Mouse (Mus musculus) adrenal gland, postnatal 14 days (tissue): ENCODE data around the gene Gabrb2. TPM values are rescaled to one million over a fixed set of nuclear protein-coding genes. Genes with fewer than 3 reads are reported as not detected.

Source experiments
- DNase-seq: peaks from one replicate; pipeline ENCODE4 v3.0.0; 2021; ENCODE audit warnings: mixed read lengths
- long read RNA-seq, 2 experiments: library from polyadenylated mRNA; stranded (forward); transcript quantifications; one replicate each; pipeline ENCODE4 v2.0.0; 2021
- total RNA-seq: library from RNA; stranded (reverse); gene quantifications from 2 replicates; pipeline ENCODE4 v1.2.3, GENCODE M21; 2021

Gabrb2 gene
- total RNA-seq = 1.0 and 1.1 TPM in 2 replicates
- long read RNA-seq, experiment 1 = 0 reads
- long read RNA-seq, experiment 2 = 0 reads

DNA sequence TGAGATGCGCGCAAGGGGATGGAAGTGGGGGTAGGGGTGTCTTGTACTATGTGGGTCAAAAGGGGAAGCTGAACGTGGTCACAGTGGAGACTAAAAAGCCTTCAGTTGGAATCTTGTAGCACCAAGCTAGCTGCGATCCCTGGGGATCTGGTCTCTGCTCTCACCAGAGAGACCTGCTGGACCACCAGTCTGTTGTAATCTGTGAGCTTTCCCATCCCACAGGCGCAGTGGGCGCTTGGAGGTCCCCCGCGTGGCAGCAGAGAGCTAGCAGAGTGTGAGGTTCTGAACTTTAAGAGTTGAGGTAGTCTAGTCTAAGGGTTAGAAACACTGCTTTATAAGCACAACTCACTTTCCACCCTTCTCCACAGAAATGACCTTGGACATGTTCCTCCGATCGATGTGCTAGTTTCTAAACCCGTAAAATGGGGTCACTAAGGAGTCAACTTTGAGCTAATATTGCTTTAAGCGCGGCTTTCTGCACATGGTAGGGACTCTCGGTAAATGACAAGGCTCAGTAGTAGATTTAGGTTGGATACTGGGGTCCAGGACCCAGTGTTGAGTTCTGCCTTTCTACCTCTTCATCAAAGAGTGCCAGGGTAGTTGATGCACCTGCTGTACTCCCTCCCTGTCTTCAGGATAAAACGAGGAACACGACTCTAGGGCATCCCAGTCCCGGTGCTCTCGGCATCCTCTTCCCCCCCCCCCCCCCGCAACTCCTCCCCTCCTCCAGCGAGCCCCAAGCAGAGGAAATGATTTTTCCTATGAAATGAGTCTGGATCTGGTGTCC lies at the start of gene Gabrb2:
TSS of gene Gabrb2 (plus strand) at position 762 of the 787 bp plus-strand sequence.
- no peak for DNase-seq

DNA sequence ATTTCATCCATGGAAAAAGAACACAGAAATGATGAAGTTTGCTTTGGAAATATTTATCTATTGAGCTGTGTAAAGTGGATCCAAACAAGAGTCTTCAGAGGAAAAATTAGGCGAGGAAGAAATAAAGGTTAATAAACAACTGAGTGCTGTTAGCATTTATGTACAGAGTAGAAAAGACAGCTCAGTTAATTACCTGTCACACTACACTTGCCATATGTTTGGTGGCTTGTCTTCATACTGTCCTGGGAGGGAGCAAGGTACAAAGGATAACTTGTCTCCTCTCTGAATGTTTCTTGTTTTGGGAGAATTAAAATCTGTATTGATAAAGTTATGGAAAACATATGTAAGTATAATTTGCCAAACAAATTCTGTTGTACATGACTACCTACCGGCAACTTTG lies 40.6 kb upstream of the Gabrb2 start:
- no peak for DNase-seq

DNA sequence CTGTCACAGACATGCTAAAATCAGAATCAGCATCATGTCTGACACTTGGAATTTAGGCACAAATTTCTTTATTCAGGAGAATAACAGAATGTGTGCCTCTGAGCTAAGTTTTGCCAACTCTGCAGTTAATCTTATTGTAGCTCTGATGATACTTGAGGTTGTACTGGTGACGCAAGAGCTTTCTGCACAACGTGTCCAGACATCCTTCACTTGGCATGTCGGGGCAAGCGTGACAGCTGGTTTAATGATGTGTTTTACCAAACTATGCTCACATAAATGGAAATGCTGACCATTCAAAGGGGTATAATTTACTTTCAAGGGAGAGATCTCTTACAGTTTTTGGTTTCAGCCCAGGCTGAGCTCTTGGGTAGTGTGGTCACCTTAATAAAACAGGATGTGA lies 33.1 kb upstream of the Gabrb2 start:
- no peak for DNase-seq

- DNase-seq = no peak
These were observed 28.8 kb upstream of the Gabrb2 start for GRCm38 (mm10) chr11:42390682-42391290.

GRCm38 (mm10) chr11:42393451-42393850 lies 26.1 kb upstream of the Gabrb2 start:
- no peak for DNase-seq

DNA sequence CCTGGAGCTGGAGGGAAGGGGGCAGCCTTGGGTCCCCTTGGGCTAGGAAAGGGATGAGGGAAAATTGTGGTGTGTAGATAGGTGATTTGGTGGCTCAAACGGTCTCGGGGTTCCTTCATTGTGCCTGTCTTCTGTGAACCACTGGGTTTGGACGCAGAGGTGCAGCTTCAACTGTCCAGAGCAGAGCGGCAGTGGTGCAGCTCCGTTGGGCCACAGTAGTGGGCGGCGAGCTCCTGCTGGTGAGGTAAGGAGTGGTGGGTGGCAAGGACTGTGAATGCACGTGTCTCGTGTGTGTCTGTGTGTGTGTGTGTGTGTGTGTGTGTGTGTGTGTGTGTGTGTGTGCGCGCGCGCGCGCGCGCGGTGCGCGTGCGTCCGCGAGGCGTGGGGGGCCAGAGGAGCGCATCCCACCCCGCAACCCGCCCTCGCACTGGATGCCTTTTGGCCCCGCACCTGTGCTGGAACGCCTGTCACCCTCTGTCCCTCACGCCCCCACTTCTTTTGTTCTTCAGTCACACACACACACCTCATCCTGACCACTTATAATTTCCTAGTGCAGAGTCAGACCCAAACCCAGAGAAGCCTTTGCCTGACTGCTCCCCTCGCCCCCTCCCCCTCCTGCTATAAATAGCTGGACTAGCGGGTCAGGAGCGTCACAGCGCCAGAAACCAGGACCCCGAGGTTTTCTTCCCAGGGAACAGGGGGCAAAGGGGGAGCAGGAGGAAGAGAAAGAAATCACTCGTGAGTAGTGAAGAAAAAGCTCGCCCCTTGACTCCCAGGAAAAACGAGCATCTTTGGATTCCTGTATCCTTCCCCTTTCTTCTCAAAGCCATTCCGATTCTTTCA lies 455 bp downstream of the Gabrb2 start:
- peak; percentile 14 for DNase-seq

GRCm38 (mm10) chr11:42420634-42421470 lies 1.3 kb downstream of the Gabrb2 start:
- DNase-seq = peak; percentile 64

- DNase-seq = peak; percentile 73
These were observed 3.7 kb downstream of the Gabrb2 start for GRCm38 (mm10) chr11:42423231-42423630.

DNA sequence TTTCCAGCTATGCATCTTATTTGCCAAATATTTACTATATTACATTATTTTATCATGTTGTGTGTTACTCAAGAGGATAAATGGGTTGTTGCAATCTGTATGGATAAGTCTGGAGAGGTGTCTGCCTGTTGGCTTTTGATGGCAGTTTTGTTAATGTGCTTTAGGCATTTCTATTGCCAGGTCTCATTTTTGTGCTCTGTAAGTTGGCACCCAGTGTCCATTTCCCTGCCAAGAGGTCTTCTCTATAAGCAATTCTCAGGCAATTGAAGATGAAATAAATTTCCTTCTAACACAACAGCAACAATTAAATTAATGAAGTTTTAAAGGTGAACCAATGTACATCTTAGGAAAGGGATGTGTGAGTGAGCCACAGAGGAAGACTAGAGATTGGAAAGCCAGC lies 11.9 kb downstream of the Gabrb2 start:
- no peak for DNase-seq

GRCm38 (mm10) chr11:42438978-42439377 lies 19.4 kb downstream of the Gabrb2 start:
- no peak for DNase-seq

- no peak for DNase-seq
These were observed 24.1 kb downstream of the Gabrb2 start for GRCm38 (mm10) chr11:42443641-42444040.

DNA sequence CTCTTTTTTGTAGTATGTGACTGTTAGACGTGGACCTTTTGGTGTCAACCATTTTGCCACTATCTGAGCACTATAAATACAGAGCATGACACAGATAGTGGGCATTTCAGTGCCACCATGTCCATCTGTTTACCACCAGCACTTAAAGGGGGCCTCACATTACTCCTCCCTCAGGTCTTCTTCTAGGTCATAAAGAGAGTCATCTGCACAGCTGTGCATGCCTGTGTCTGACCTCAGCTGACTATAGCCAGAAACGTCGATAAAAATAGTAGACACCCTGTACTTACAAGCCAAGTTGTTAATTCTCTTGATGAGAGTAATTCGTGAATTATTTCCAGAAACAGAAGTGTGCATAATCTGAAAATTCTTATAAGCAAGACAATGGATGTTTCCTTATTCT lies 29.4 kb downstream of the Gabrb2 start:
- DNase-seq = no peak

GRCm38 (mm10) chr11:42464136-42464535 lies 44.6 kb downstream of the Gabrb2 start:
- no peak for DNase-seq

GRCm38 (mm10) chr11:42468381-42468780 lies 48.8 kb downstream of the Gabrb2 start:
- DNase-seq = no peak

DNA sequence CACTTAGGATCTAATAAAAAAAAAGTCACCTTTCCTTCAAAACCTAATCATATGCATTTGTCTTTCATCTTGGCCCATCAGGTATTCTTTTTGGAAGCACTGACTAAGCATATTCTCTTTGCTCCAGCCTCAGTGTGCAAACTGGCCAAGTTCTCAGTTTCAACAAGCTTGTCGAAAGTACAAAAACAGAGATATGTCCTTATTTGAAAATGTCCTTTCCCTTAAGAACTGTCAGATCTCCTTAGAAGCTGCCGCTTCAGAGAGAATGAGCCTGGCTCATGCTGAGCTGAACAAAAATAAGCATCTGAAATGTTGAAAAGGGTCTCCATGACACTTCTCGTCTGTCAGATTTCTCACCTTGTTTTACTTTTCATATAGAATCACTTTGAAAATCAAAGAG lies 55.0 kb downstream of the Gabrb2 start:
- DNase-seq = no peak

DNA sequence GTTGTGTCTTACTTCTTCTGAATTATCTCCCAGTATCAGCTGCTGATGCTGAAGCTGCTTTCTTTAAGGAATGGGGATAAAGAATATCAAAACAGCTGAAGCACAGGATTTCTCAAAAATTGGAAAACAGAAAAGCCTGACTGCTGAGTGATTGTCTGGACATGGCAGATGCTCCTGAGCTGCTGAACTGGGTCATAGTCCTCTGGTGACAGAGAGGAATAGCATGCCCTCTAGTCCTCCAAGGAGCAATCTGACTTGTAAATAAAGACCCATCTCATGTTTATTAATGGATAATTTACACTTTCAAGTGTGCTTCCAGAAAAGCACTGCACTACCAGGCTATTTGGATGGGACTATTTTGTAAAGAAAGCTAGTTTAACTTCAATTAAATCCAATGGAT lies 68.1 kb downstream of the Gabrb2 start:
- DNase-seq = no peak

- no peak for DNase-seq
These were observed 81.6 kb downstream of the Gabrb2 start for GRCm38 (mm10) chr11:42501166-42501565.

- no peak for DNase-seq
These were observed 85.9 kb downstream of the Gabrb2 start for GRCm38 (mm10) chr11:42505436-42505835.

- no peak for DNase-seq
These were observed 86.4 kb downstream of the Gabrb2 start for GRCm38 (mm10) chr11:42505911-42506310.

- no peak for DNase-seq
These were observed 102.4 kb downstream of the Gabrb2 start for GRCm38 (mm10) chr11:42521960-42522359.

DNA sequence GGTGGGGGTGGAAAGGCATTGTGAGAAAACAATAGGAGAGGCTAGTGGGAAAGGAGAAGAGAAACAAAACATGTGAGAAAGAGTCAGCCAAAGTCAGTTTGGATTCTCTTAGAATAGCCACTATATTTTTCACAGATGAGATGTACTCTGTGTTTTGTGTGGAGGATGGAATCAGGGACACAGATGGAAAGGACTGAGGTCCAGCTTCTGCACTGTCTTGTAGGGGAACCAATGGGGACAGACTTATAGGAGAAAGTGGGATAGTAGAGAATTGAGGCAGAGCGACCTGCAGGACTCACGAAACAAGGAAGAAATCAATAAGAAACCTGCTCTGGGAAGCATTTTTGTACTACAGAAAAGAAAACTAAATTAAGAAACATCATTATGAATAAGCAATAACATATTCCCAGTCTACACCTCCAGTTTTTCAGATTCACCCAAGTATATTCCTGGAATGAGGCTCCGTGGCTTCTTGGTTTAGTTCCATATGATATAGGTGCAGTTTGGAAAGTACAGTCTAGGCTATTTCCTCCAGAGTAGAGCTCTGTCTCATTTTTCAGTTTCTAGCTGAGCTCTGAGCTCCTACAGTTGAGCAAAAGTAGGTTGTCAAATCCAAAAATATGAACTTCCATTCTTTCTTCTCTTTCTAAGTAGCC lies 108.8 kb downstream of the Gabrb2 start:
- DNase-seq = no peak
